Mouse (Mus musculus): ENCODE measurements around the gene Tppp3. TPM values are rescaled to one million over a fixed set of nuclear protein-coding genes. Genes with fewer than 3 reads are reported as not detected.

Tppp3 gene
- total and polyA plus RNA-seq, 2 experiments, result 0.65 to 0.80 TPM

DNA sequence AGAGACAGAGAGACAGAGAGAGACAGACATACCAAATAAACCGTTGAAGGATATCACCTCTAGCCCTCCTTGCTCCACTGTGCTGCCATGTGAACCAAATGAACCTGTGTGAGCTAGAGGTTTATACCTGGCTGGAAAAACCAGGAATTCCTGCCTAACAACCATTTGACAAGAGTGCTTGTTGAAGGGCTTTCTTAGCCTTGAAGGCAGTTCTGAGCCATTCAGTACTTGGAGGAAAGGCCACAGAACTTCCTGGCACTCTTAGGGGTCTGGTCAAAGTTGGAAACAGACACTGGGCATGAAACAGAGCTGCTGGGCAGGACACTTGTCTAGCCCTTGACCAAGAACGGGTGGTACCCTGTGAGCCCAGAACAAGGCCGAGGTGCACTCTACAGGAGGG is 23.2 kb upstream of the Tppp3 start:
- DNase-seq (ENCODE audit: extremely low read depth, low read depth, low spot score), result no peak
- Histone ChIP-seq H3K27me3 (ENCODE audit: control insufficient read depth, insufficient read depth, low read length) (no peaks in the 10 kb centered on the region; the same call in 1 of the 2 replicates), H3K4me3 (ENCODE audit: insufficient read depth, low read depth, low read length) (no peak overlapping the region), H3K79me2 (ENCODE audit: control insufficient read depth, insufficient read depth, low read length) (no peaks in the 10 kb centered on the region), H3K4me1 (ENCODE audit: control insufficient read depth, insufficient read depth, low read length) (peaks cover 3% of the 10 kb centered on the region), H3K9ac (ENCODE audit: low read depth, low read length) (no peak overlapping the region), H3K27ac (replicated peaks; ENCODE audit: insufficient read depth, low read depth, low read length) (no peak overlapping the region), H3K36me3 (ENCODE audit: control insufficient read depth, insufficient read depth, low read length) (no peaks in the 10 kb centered on the region)
- WGBS, result 91% methylated on average over 3 of the region's 3 CpGs
- TF ChIP-seq POLR2A (IDR thresholded peaks at IDR 0.05; ENCODE audit: extremely low read depth, insufficient read depth, low read length) (no peak), CTCF (IDR thresholded peaks at IDR 0.05; ENCODE audit: low read depth, low read length) (no peak)

DNA sequence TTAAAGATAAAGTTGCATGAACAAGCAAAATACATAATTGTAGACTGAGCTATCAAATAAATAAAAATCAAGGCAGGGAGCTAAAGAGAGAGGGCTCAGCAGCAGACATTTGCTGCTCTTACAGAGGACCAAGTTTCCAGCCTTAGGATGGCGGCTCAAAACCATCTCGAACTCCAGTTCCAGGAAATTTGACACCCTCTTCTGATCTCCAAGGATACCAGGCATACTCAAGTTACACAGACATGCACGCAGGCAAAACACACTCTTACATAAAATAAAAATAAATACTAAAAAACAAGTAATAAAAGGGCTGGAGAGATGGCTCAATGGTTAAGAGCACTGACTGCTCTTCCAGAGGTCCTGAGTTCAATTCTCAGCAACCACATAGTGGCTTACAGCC is 22.2 kb upstream of the Tppp3 start:
- peaks cover 3% of the 10 kb centered on the region for H3K4me1 ChIP-seq (ENCODE audit: control insufficient read depth, insufficient read depth, low read length)
- no peaks in the 10 kb centered on the region for H3K36me3 ChIP-seq (ENCODE audit: control insufficient read depth, insufficient read depth, low read length)
- TF ChIP-seq CTCF (IDR thresholded peaks at IDR 0.05; ENCODE audit: low read depth, low read length) (no peak), POLR2A (IDR thresholded peaks at IDR 0.05; ENCODE audit: extremely low read depth, insufficient read depth, low read length) (no peak)
- 85% methylated on average over 3 of the region's 3 CpGs for WGBS
- no peaks in the 10 kb centered on the region for H3K79me2 ChIP-seq (ENCODE audit: control insufficient read depth, insufficient read depth, low read length)
- no peak for DNase-seq (ENCODE audit: extremely low read depth, low read depth, low spot score)
- no peak overlapping the region for H3K9ac ChIP-seq (ENCODE audit: low read depth, low read length)
- no peak overlapping the region for H3K27ac ChIP-seq (replicated peaks; ENCODE audit: insufficient read depth, low read depth, low read length)
- H3K4me3 ChIP-seq (ENCODE audit: insufficient read depth, low read depth, low read length), result no peak overlapping the region
- H3K27me3 ChIP-seq (ENCODE audit: control insufficient read depth, insufficient read depth, low read length), result no peaks in the 10 kb centered on the region; the same call in 1 of the 2 replicates

DNA sequence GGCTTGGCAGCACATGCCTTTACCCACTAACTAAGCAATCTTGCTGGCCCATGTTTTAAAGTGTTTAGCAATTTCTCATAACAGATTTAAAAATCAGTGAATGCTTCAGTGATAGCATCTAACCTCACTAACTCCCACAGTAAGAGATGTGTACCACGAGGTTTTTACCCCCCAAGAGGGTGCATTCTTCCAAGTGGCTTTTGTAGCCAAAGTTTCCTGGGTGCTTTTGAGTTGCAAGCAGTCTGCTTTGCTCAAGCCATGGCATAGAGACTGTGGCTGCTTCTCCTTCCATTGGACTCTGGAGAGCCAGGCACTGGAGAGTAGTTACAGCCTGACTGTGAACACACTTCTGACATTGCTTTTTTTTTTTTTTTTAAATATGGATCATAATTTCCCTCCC is 18.0 kb upstream of the Tppp3 start:
- H3K79me2 ChIP-seq (ENCODE audit: control insufficient read depth, insufficient read depth, low read length), result no peaks in the 10 kb centered on the region
- 53% methylated on average over 1 of the region's 1 CpGs for WGBS
- no peaks in the 10 kb centered on the region; the same call in 1 of the 2 replicates for H3K27me3 ChIP-seq (ENCODE audit: control insufficient read depth, insufficient read depth, low read length)
- H3K9ac ChIP-seq (ENCODE audit: low read depth, low read length), result no peak overlapping the region
- TF ChIP-seq POLR2A (IDR thresholded peaks at IDR 0.05; ENCODE audit: extremely low read depth, insufficient read depth, low read length) (no peak), CTCF (IDR thresholded peaks at IDR 0.05; ENCODE audit: low read depth, low read length) (no peak)
- H3K4me1 ChIP-seq (ENCODE audit: control insufficient read depth, insufficient read depth, low read length), result no peaks in the 10 kb centered on the region
- H3K4me3 ChIP-seq (ENCODE audit: insufficient read depth, low read depth, low read length), result no peak overlapping the region
- H3K27ac ChIP-seq (replicated peaks; ENCODE audit: insufficient read depth, low read depth, low read length), result no peak overlapping the region
- DNase-seq (ENCODE audit: extremely low read depth, low read depth, low spot score), result no peak
- H3K36me3 ChIP-seq (ENCODE audit: control insufficient read depth, insufficient read depth, low read length), result no peaks in the 10 kb centered on the region

DNA sequence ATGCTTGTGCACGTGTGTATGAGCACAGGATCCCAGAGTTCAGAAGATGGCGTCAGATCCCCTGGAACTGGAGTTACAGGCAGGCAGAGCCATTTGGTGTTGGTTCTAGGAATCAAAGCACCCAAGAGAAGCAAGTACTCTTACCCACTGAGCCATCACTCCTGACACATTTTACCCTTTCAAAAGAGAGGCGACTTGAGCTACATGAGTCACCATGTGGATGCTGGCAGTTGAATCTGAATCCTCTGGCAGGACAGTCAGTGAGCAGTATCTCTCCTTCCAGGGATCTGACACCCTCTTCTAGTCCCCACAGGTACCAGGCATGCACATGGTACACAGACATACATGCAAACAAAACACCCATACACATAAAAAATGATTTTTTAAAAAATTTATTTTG is 16.8 kb upstream of the Tppp3 start:
- 71% methylated on average over 3 of the region's 3 CpGs for WGBS
- Histone ChIP-seq H3K4me3 (ENCODE audit: insufficient read depth, low read depth, low read length) (no peak overlapping the region), H3K27ac (replicated peaks; ENCODE audit: insufficient read depth, low read depth, low read length) (no peak overlapping the region), H3K27me3 (ENCODE audit: control insufficient read depth, insufficient read depth, low read length) (no peaks in the 10 kb centered on the region; the same call in 1 of the 2 replicates), H3K79me2 (ENCODE audit: control insufficient read depth, insufficient read depth, low read length) (no peaks in the 10 kb centered on the region), H3K4me1 (ENCODE audit: control insufficient read depth, insufficient read depth, low read length) (no peaks in the 10 kb centered on the region), H3K9ac (ENCODE audit: low read depth, low read length) (no peak overlapping the region), H3K36me3 (ENCODE audit: control insufficient read depth, insufficient read depth, low read length) (no peaks in the 10 kb centered on the region)
- TF ChIP-seq CTCF (IDR thresholded peaks at IDR 0.05; ENCODE audit: low read depth, low read length) (no peak), POLR2A (IDR thresholded peaks at IDR 0.05; ENCODE audit: extremely low read depth, insufficient read depth, low read length) (no peak)
- DNase-seq (ENCODE audit: extremely low read depth, low read depth, low spot score), result no peak

DNA sequence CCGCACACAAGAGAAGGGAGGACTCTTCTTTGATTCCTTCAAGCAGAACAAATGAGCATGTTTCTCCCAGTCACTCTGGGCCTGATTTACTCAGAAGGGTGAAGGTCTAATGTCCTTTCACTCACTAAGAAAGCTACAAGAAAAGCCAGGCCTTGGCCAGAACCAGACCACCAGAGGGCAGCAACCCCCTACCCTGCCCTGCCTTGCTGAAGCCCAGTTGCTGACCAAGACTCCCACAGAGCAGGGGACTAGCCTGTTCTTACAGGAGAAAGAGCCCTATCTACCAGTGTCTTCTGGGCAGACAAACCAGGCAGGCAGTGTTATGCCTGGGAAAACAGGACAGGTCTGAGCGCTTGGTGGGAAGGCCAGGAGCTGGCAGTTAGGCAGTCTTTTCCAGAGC is 13.1 kb upstream of the Tppp3 start:
- 82% methylated on average over 2 of the region's 2 CpGs for WGBS
- no peak for DNase-seq (ENCODE audit: extremely low read depth, low read depth, low spot score)

DNA sequence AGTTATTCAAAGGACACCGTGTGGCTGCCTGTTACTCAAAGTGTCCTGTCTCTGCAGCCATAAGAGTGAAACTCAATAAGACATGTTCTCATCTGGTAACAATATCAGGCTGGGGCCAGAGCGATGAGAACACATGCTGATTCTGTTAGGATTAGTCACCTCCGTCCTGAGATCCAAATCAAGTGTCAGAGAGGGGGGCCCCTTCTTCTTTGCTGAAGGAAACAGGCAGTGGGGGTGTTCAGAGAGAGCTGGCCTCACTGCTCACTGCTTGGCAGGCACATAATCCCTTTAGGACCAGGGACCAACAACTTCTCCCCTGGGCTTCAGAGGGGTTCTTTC is 12.7 kb upstream of the Tppp3 start:
- no peaks in the 10 kb centered on the region for H3K79me2 ChIP-seq (ENCODE audit: control insufficient read depth, insufficient read depth, low read length)
- TF ChIP-seq CTCF (IDR thresholded peaks at IDR 0.05; ENCODE audit: low read depth, low read length) (no peak), POLR2A (IDR thresholded peaks at IDR 0.05; ENCODE audit: extremely low read depth, insufficient read depth, low read length) (no peak)
- no peak overlapping the region for H3K9ac ChIP-seq (ENCODE audit: low read depth, low read length)
- 91% methylated on average over 3 of the region's 3 CpGs for whole genome bisulfite sequencing
- no peaks in the 10 kb centered on the region for H3K36me3 ChIP-seq (ENCODE audit: control insufficient read depth, insufficient read depth, low read length)
- no peak overlapping the region for H3K27ac ChIP-seq (replicated peaks; ENCODE audit: insufficient read depth, low read depth, low read length)
- no peaks in the 10 kb centered on the region for H3K27me3 ChIP-seq (ENCODE audit: control insufficient read depth, insufficient read depth, low read length)
- no peaks in the 10 kb centered on the region for H3K4me1 ChIP-seq (ENCODE audit: control insufficient read depth, insufficient read depth, low read length)
- no peak overlapping the region for H3K4me3 ChIP-seq (ENCODE audit: insufficient read depth, low read depth, low read length)
- no peak for DNase-seq (ENCODE audit: extremely low read depth, low read depth, low spot score)

More for the DNA sequence above, 13.1 kb upstream of the Tppp3 start:
- H3K27me3 ChIP-seq (ENCODE audit: control insufficient read depth, insufficient read depth, low read length), result no peaks in the 10 kb centered on the region
- no peak overlapping the region for H3K4me3 ChIP-seq (ENCODE audit: insufficient read depth, low read depth, low read length)
- no peaks in the 10 kb centered on the region for H3K36me3 ChIP-seq (ENCODE audit: control insufficient read depth, insufficient read depth, low read length)
- TF ChIP-seq CTCF (IDR thresholded peaks at IDR 0.05; ENCODE audit: low read depth, low read length), result peak; percentile 55
- TF ChIP-seq POLR2A (IDR thresholded peaks at IDR 0.05; ENCODE audit: extremely low read depth, insufficient read depth, low read length), result no peak
- no peak overlapping the region for H3K9ac ChIP-seq (ENCODE audit: low read depth, low read length)
- no peak overlapping the region for H3K27ac ChIP-seq (replicated peaks; ENCODE audit: insufficient read depth, low read depth, low read length)
- H3K79me2 ChIP-seq (ENCODE audit: control insufficient read depth, insufficient read depth, low read length), result no peaks in the 10 kb centered on the region
- no peaks in the 10 kb centered on the region for H3K4me1 ChIP-seq (ENCODE audit: control insufficient read depth, insufficient read depth, low read length)

Data from liver, adult 2 months (tissue).